Mouse (Mus musculus) fat pad, adult 2 months (tissue): ENCODE results near the gene Tmem100.

Experiments used
- DNase-seq: peaks from one replicate; pipeline ENCODE4 v3.0.0-alpha.2; 2011; ENCODE audit warnings: low read depth, low spot score; ENCODE audit errors: extremely low read depth

Tmem100 gene

GRCm38 (mm10) chr11:90057070-90057469, 26.9 kb downstream of the Tmem100 start:
- no peak for DNase-seq

DNA sequence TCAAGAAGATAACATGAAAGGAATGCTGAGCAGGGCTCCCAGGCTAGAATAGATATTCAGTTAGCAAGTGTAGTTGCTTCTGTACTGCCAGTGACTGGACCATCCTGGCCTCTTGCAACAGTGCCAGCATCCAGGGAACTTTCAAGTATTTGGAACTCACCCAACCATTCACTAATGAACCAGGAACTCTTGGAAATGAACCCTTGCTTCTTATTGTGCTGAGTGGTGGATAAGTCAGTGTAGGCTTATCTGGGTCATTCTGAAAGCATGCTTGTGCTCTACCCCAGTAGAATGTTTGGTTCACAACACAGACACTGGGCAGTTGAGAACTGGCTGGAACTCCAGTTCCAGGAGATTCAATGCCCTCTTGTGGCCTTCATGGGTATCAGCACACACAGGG, 29.1 kb downstream of the Tmem100 start:
- no peak for DNase-seq

DNA sequence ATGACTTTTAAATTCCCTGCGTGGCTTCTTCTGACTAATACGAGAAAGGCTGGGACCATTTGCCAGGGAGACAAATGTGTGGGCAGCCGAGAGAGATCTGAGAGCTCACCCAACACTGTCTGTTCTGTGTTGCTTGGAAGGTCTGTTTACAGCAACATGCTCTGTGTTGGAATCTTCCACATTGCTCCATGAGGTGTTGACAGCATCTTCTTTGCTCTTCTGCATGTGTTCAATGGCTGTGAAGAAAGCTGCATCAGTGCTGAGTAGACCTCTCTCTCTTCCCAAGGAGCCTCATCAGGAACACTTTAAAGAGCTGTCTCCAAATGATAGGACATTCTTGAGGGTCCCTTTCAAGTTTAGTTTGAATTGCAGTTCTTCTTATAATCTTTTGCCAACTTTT, 32.5 kb downstream of the Tmem100 start:
- no peak for DNase-seq

DNA sequence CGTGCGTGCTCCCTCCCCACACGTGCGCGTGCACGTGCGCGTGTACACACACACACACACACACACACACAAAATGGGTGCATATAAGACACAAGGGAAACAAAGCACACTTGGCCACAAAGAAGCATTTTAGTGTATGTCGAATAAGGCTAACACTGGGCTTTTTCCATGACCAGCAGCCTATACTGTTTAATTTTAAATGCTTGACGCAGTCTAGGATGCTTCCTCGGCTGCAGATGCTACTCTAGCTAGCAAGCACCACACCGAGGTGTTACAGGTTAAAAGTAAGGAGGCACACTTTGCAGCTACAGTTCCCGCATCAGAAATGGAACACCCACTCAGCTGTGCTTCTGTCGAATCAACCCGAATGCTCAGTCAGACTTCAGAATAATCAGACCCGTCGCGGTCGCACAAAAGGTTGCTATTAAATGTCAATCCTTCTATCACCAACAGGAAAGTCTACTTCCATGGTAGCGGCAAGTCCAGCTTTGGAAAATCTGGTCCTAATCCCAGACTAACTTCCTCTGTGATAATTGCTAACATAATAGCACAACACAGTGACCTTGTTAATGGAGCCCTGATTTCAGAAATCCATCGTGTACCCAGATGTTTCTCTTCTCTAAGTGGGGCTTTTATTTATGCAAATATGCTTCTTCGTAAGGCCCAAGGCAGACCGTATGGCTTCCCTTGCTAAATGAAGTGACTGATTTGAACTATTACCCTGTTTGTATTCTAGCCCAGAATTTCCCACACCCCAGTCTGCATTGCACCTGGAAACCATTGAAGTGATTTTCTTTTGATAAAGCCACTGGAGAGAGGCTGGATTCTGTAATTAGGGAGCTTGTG, 36.5 kb downstream of the Tmem100 start:
- no peak for DNase-seq

DNA sequence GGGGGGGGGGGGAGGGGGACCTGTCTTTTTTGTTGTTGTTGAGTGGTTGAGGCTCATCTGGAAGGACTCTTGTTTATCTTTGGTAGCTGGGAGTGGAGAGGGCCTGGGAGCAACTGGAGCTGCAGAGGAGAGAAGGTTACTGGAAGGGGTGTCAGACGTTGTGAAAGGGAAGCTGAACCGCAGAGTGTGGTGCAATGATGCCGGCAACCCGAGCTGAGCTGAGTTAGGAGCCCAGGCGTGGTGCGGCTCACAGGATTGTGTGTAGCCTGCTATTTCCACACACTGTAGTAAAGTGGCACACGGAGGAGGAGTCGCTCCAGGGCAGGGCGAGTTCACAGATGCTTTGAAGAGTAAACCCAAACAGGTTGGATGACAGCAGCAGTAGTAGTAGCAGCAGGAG, 41.6 kb downstream of the Tmem100 start:
- DNase-seq, result peak; percentile 8

DNA sequence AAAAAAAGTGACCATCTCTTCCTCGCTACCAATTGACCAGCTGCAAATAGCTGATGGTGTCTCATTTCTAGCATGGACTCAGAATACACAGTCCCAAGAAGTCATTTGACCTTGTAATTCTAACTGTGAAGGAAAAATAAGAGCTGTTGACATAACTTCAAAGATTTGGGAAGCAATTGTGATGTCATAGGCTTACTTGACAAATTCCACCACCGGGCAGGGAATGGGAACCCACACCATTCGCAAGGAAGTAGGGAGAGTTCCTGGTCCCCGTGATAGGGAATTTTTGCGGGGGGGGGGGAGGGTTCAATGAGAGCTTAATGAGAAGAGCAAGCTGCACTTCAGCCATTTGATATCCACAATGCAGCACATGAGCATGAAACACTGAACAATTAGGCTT, 43.1 kb downstream of the Tmem100 start:
- no peak for DNase-seq

GRCm38 (mm10) chr11:90076666-90077065, 46.5 kb downstream of the Tmem100 start:
- DNase-seq, result no peak

- no peak for DNase-seq
Observed at GRCm38 (mm10) chr11:90080678-90081267, 50.6 kb downstream of the Tmem100 start.

DNA sequence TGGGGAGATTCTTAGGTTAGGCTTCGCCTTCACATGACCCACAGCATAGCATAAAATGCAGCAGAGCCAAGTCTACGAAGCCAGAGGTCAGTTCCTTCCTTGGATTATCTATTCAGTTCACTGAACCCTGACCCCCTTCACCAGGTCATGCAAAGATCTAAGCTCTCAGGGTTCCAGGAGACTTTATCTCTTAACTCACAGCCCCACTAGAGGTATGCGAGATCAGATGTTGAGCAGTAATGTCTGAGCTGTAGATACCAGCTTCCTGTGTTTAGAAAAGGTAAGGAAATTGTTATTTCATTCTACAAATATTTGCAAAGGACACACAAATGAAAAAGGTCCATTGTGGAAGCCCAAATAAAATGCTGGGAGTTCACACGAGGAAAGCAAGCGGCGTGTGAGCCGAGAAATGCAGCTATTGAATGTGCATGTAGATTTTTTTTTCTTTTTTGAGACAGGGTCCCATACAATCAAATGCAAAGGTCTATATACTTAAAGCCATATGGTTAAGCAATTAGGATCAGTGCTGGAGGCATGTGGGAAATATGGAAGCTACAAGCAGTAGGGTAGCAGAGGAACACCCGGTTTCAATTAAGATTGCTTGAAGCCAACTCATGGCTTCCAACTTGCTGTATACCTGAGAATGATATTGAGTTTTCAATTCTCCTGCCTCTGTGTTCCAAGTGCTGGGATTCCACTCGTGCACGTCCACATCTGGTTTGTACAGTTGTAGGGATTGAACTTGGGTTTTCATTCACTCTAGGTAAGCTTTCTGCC, 51.9 kb downstream of the Tmem100 start:
- no peak for DNase-seq

- no peak for DNase-seq
Observed at GRCm38 (mm10) chr11:90083042-90083441, 52.9 kb downstream of the Tmem100 start.

DNA sequence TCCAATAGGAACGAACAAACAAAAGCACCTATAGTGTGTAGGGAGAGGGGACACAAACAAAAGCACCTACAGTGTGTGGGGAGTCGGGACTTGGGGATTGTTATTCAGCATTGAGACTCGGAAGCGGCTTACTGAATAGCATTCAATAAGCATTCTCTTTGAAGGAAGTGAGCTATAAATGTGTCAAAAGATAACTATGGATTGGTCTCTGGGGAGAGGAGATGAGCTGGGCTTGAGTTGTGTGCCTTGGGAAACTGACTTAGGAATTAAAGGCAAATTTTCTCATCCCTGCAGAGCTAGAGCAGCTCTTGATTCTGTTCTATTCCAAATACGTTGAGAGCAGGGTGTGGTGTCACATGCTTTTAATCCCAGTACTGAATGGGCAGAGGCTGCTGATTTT, 54.0 kb downstream of the Tmem100 start:
- DNase-seq, result no peak
